Mouse (Mus musculus) kidney, adult 2 months (tissue): Measurements from ENCODE around the gene Esrrg.

Experiments used
- CTCF ChIP-seq: fragments of 200-500 bp; conservative IDR thresholded peaks from 2 replicates; pipeline ENCODE4 v1.5.1; 2011; ENCODE audit warnings: low read depth, mild to moderate bottlenecking, control low read depth, low read length, moderate library complexity, mixed read lengths; ENCODE audit not compliant: insufficient read depth, insufficient read length
- POLR2A ChIP-seq: fragments of 200-500 bp; IDR thresholded peaks from one replicate; pipeline ENCODE4 v1.6.1; 2011; ENCODE audit warnings: low read depth, low read length, control low read depth

GRCm38 (mm10) chr1:187956702-187957101 is 348.1 kb downstream of the Esrrg start:
- TF ChIP-seq CTCF: no peak
- TF ChIP-seq POLR2A: no peak
